Mouse (Mus musculus): ENCODE data around the gene Gm45021.

DNA sequence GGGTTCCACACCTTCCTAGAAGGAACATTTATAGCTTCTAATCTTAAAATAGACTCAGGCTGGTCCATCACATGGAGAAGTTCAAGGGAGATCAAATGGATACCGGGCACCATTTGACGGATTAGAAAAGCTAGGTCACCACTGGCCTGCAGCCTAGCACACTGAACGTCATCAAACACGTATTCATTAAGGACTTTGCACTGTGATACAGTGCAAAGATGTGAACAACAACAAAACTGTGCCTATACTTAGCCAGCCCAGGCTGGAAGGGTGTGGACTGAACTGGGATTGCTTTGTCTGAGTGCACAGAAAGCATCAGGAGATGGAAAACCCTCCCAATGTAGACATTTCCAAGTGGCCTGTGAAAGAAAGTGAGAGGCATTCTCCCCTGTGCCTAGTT lies 35.6 kb upstream of the Gm45021 start:
- no peak for TF ChIP-seq POLR2A (IDR thresholded peaks at IDR 0.05; ENCODE audit: insufficient read depth, low read length)
- no peak for TF ChIP-seq EP300 (IDR thresholded peaks at IDR 0.05; ENCODE audit: insufficient read depth, low read depth, low read length)
- TF ChIP-seq CTCF (IDR thresholded peaks at IDR 0.05; ENCODE audit: low read depth, low read length): no peak

Measured in ES-Bruce4 (cell line).